Mouse (Mus musculus): ENCODE results near the gene Notch2.

Notch2 gene

GRCm38 (mm10) chr3:97994818-97995217 is 18.5 kb upstream of the Notch2 start:
- DNase-seq (ENCODE audit: low spot score) = no peak

GRCm38 (mm10) chr3:97998349-97998748 is 15.0 kb upstream of the Notch2 start:
- no peak for DNase-seq (ENCODE audit: low spot score)

GRCm38 (mm10) chr3:98003558-98003957 is 9.8 kb upstream of the Notch2 start:
- no peak for DNase-seq (ENCODE audit: low spot score)

- no peak for DNase-seq (ENCODE audit: low spot score)
Measured at GRCm38 (mm10) chr3:98004231-98004630, 9.1 kb upstream of the Notch2 start.

GRCm38 (mm10) chr3:98005306-98005705 is 8.0 kb upstream of the Notch2 start:
- no peak for DNase-seq (ENCODE audit: low spot score)

- DNase-seq (ENCODE audit: low spot score) = no peak
Measured at GRCm38 (mm10) chr3:98006046-98006691, 7.2 kb upstream of the Notch2 start.

- DNase-seq (ENCODE audit: low spot score) = no peak
Measured at GRCm38 (mm10) chr3:98006973-98007372, 6.4 kb upstream of the Notch2 start.

- no peak for DNase-seq (ENCODE audit: low spot score)
Measured at GRCm38 (mm10) chr3:98008143-98008542, 5.2 kb upstream of the Notch2 start.

GRCm38 (mm10) chr3:98009190-98009840 is 4.0 kb upstream of the Notch2 start:
- no peak for DNase-seq (ENCODE audit: low spot score)

- DNase-seq (ENCODE audit: low spot score) = no peak
Measured at GRCm38 (mm10) chr3:98013086-98013400, 284 bp upstream of the Notch2 start.

- no peak for DNase-seq (ENCODE audit: low spot score)
Measured at GRCm38 (mm10) chr3:98015205-98016171, 2.2 kb downstream of the Notch2 start.

GRCm38 (mm10) chr3:98016901-98017591 is 3.7 kb downstream of the Notch2 start:
- DNase-seq (ENCODE audit: low spot score) = no peak

- no peak for DNase-seq (ENCODE audit: low spot score)
Measured at GRCm38 (mm10) chr3:98018187-98018586, 4.9 kb downstream of the Notch2 start.

- DNase-seq (ENCODE audit: low spot score) = no peak
Measured at GRCm38 (mm10) chr3:98020431-98021229, 7.3 kb downstream of the Notch2 start.

- peak; percentile 65 for DNase-seq (ENCODE audit: low spot score)
Measured at GRCm38 (mm10) chr3:98024288-98024848, 11.0 kb downstream of the Notch2 start.

- no peak for DNase-seq (ENCODE audit: low spot score)
Measured at GRCm38 (mm10) chr3:98025521-98025920, 12.2 kb downstream of the Notch2 start.

GRCm38 (mm10) chr3:98025921-98026880 is 12.9 kb downstream of the Notch2 start:
- DNase-seq (ENCODE audit: low spot score) = peak; percentile 53

GRCm38 (mm10) chr3:98027371-98027774 is 14.0 kb downstream of the Notch2 start:
- DNase-seq (ENCODE audit: low spot score) = no peak

GRCm38 (mm10) chr3:98028072-98028471 is 14.7 kb downstream of the Notch2 start:
- DNase-seq (ENCODE audit: low spot score) = no peak

- no peak for DNase-seq (ENCODE audit: low spot score)
Measured at GRCm38 (mm10) chr3:98028936-98029335, 15.6 kb downstream of the Notch2 start.
